Mouse (Mus musculus) right cerebral cortex, postnatal 10 days (tissue): ENCODE data around the gene Slc6a21.
A peak's percentile ranks its signal among the peaks of the same experiment; 100 is the strongest.
"Not testable (repeated sequence)": the region's sequence is repeated elsewhere in the genome, so short reads cannot be mapped to it uniquely, and the experiment has no call there.

ENCODE experiments used
- DNase-seq, 2 experiments: peaks; one replicate each; pipeline ENCODE4 v3.0.0; 2021; ENCODE audit warnings: low spot score in 2 of 2

Gene Slc6a21

DNA sequence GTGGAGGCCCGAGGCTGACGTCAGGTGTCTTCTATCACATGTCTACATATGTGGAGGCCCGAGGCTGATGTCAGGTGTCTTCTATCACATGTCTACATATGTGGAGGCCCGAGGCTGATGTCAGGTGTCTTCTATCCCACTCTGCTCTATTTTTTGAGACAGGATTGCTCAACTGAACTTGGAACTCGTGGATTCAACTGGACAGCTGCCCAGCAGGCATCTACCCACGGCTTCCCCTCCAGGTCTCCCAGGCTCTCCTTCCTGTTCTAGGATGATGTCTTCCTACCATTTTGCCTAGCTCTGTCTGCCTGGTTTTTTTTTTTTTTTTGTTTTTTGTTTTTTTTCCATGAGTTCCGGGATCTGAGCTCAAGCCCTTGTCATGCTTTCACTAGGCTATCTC, 21.5 kb upstream of the Slc6a21 start:
- not testable (repeated sequence) for DNase-seq

GRCm38 (mm10) chr7:45257063-45257840, 20.1 kb upstream of the Slc6a21 start:
- DNase-seq: peak in 1 of 2 experiments; percentile 57

- no peak for DNase-seq
Observed at GRCm38 (mm10) chr7:45259281-45259680, 18.0 kb upstream of the Slc6a21 start.

GRCm38 (mm10) chr7:45262266-45262665, 15.0 kb upstream of the Slc6a21 start:
- no peak for DNase-seq

GRCm38 (mm10) chr7:45263006-45263607, 14.2 kb upstream of the Slc6a21 start:
- no peak for DNase-seq

DNA sequence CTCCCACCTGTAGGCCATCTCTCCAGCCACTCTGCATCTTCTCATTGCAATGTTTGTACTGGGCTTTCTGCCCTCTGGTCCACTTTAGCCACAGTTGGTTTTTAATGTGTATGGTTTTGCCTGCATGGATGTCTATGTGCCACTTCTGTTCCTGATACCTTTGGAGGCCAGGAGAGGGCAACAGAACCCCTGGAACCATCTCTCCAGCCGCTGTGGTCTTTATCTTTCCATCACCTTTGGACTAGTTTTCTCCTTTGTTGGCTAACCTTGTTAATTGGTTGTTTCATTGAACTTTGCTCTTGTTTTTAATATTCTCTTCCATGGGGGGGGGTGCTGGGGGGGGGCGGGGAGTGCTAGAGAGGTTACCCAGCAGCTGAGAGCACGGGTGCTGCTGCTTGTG, 13.0 kb upstream of the Slc6a21 start:
- DNase-seq: no peak

GRCm38 (mm10) chr7:45265518-45265917, 11.8 kb upstream of the Slc6a21 start:
- DNase-seq: no peak

- no peak for DNase-seq
Observed at GRCm38 (mm10) chr7:45272786-45273412, 4.4 kb upstream of the Slc6a21 start.

DNA sequence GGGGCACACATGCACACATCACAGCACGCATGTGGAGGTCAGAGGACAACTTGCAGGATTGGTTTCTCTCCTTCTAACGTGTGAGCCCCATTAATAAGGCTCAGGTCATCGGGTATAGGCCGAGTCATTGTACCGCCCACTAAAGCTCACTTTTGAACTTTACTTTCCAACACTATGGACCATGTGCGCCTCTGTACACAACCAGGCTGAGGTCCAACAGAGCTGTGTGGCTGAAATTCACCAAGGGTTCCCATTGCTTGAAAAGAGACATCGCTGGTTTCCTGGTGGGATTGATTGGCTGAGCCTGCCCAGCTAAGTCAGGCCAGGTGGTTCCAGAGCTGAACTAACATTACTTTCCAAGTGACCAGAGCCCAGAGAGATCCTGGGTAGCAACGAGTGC, 3.6 kb upstream of the Slc6a21 start:
- no peak for DNase-seq

GRCm38 (mm10) chr7:45286486-45286885, 9.2 kb downstream of the Slc6a21 start:
- DNase-seq: no peak

DNA sequence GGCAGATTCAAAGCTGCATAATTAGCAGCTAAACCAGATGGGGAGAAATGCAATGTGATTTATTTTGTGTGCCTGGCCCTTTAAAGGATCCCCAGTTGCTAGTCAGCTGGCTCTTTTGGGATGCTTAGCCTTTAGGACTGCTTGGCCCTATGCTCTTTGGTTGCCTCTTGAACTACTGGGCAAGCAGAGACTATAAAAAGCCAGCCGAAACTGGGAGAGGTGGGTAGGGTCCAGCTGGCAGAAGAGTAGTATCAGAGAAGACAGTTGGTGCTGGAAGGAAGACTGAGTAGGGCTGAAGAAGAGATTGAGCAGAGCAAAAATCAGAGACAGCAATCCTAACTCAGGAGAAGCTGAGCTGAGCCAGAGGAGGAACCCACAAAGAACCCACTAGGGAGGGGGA, 19.3 kb downstream of the Slc6a21 start:
- DNase-seq: no peak

DNA sequence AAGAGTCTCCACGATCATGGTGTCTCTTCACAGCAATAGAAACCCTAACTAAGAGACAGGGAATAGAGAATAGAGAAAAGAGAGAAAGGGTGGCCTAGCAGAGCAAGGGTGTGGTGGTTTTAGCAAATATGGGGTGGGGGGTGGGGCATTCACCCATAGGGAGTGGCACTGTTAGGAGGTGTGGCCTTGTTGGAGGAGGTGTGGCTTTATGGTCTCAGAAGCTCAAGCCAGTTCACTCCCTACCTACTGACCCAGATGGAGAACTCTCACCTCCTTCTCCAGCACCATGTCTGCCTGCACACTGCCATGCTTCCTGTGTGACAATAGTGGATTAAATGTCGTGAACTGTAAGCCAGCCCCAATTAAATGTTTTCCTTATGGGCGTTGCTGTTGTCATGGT, 20.2 kb downstream of the Slc6a21 start:
- DNase-seq: no peak

GRCm38 (mm10) chr7:45299752-45300151, 22.4 kb downstream of the Slc6a21 start:
- peak; percentile 90 to 91 for DNase-seq

GRCm38 (mm10) chr7:45300270-45300669, 23.0 kb downstream of the Slc6a21 start:
- DNase-seq: peak; percentile 86 to 88

DNA sequence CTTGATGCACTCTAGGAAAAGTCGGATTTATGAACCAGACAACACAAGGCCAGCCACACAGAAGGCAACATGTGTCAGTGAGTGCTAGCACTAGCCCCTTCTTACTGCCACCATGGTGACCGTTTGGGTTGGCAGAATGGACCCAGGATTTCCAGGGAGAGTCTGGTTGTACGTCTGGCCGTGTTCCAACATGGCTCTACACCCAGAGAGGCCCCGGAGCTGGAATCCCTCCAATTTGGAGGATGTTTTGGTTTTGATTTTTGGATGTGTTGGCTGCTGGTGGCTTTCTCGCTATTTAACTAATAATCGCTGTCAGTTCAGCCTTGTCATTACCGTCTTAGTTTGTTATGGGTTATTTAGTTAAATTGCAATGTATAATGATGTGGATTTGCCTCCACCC, 25.3 kb downstream of the Slc6a21 start:
- DNase-seq: peak in 1 of 2 experiments; percentile 61

GRCm38 (mm10) chr7:45304869-45305268, 27.6 kb downstream of the Slc6a21 start:
- DNase-seq: no peak

DNA sequence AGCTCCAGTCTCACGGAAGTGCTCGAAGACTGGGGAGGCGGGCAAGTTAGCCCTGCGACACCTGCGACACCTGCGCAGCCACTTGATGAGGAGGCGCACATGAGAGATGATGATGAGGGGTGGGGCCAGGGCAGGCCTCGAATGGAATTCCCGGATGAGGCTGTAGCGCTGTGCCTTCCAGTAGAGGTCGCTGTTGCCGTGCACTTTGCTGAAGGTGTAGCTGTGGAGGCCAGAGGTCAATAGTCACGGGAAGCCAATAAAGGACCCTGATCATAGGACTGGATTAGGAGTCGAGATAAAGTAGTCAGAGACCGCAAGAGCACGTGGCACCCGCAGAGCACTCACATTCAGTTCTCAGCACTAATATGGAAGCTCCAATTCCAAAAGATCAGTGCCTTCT, 28.0 kb downstream of the Slc6a21 start:
- peak; percentile 75 to 76 for DNase-seq

GRCm38 (mm10) chr7:45308551-45309240, 31.4 kb downstream of the Slc6a21 start:
- no peak for DNase-seq

GRCm38 (mm10) chr7:45309455-45309854, 32.1 kb downstream of the Slc6a21 start:
- DNase-seq: peak in 1 of 2 experiments; percentile 44

DNA sequence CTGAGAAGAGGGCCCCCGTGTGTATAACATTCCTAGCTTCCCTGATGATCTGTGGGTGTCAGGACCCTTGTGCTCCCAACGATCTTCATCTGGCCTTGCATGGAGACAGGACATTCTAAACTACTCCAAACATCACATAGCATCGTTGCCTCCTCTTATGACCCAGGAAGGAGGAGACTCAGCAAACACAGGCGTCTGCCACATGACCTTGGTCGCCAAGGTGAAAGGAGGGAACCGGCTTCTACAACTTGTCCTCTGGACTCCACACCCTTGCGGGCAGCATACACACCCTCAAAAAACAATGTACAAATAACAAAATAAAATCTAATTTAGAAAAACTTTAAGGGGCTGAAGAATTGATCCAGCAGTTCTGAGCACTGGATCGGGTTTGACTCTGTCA, 34.7 kb downstream of the Slc6a21 start:
- no peak for DNase-seq

DNA sequence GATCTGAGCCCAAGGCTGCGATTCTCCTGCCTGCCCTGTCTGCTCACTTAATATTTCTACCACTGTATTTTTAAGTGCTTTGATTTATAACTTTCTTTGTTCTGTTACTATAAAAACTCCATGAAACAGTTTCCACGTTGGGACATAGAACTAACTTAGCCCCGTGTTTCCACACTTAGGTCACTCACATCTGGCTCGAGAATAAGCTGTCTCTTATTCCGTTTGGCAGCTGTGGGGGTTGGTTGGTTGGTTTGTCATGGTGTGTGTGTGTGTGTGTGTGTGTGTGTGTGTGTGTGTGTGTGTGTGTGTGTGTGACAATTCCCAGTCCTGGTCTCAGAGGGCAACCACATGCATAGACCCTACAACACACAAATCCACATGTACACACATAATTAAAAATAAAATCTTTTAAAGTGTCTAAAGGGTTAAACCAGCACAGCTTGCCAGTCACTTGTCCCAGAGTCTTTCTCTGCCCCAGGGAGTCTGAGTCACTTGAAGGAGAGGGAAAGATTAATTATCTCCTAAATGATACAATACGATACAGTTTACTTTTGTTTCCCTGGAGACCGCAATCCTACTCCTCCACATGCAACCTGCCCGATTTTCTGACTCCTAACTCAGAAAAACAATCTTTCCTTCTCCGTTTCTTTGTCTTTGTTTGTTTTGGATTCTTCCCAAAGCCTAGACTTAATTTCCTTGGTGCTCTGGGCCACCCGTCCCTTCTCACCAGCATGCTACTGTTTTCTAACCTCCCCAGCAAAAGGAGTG, 35.6 kb downstream of the Slc6a21 start:
- DNase-seq: no peak

DNA sequence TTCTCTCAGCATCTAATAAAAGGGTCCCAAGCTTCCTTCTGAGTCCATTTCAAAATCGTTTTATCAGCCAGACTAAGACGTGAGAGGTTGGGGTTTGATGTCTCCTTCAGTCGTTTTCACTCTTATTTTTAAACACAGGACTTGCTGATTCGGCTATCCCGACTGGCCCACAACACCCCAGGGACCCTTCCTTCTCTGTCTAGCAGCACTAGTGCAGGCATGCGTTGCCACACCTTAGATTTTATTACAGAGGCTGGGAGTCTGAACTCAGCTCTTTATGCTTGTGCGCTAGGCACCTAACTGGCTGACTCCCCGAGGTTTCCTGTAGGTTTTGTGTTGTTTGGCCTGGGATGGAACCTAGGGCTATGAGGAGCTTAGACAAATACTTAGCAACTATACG, 36.2 kb downstream of the Slc6a21 start:
- DNase-seq: no peak
